Mouse (Mus musculus) stomach, postnatal 0 days (tissue): Measurements from ENCODE around the gene Axin1.

Experiments
- CTCF ChIP-seq: IDR thresholded peaks from 2 replicates; pipeline ENCODE4 v1.5.1; 2016; ENCODE audit warnings: antibody characterized with exemption, low read depth, mild to moderate bottlenecking, moderate library complexity
- EP300 ChIP-seq: optimal IDR thresholded peaks from 2 replicates; pipeline ENCODE3; 2016; ENCODE audit warnings: antibody characterized with exemption

DNA sequence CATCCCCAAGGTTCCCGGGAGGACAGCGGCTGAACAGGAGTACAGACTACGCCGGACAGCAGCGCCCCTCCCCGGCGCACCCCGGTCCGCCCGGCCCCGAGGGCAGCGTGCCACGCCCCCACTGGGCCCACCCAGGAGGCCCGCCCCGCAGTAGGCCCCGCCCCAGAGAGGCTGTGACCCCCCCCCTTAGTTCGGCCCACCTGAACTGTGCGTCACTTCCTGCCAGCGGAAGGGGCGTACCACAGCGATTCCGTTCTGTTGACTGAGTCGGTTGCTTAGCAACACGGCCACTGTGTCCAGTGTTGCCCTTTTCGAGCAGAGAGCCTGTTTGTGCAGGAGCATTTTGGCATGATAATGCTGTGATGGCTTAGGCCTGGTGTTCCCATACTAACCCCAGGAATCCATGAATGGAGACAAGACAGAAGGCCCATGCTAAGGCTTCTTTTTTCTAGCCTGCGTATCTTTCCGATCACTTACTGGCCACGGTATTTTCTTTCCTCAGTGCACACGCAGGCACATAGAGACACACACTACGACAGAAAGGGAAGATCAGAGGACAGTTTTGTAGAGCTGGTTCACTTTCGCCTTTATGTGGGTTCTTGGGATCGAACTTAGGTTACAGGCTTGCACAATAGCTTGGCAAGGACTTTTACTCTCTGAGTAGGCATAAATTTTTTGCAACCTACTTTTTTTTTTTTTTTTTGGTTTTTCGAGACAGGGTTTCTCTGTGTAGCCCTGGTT is 105.8 kb downstream of the Axin1 start, which contains the start of gene Fam234a:
- TF ChIP-seq CTCF, result peak; percentile 23; the same call in 1 of the 2 replicates
- TF ChIP-seq EP300, result no peak
